Mouse (Mus musculus) small intestine, adult 2 months (tissue): Measurements from ENCODE around the gene Obsl1.

Experiments used
- CTCF ChIP-seq: fragments of 200-500 bp; IDR thresholded peaks from 2 replicates; pipeline ENCODE4 v1.5.1; 2012; ENCODE audit warnings: low read depth, mild to moderate bottlenecking, control low read depth, inconsistent platforms, low read length, moderate library complexity, mixed read lengths; ENCODE audit not compliant: insufficient replicate concordance, insufficient read length; ENCODE audit errors: extremely low read depth
- POLR2A ChIP-seq: fragments of 200-500 bp; IDR thresholded peaks from 2 replicates; pipeline ENCODE4 v1.6.1; 2012; ENCODE audit warnings: low read depth, mild to moderate bottlenecking, control low read depth, inconsistent platforms, low read length, moderate library complexity

DNA sequence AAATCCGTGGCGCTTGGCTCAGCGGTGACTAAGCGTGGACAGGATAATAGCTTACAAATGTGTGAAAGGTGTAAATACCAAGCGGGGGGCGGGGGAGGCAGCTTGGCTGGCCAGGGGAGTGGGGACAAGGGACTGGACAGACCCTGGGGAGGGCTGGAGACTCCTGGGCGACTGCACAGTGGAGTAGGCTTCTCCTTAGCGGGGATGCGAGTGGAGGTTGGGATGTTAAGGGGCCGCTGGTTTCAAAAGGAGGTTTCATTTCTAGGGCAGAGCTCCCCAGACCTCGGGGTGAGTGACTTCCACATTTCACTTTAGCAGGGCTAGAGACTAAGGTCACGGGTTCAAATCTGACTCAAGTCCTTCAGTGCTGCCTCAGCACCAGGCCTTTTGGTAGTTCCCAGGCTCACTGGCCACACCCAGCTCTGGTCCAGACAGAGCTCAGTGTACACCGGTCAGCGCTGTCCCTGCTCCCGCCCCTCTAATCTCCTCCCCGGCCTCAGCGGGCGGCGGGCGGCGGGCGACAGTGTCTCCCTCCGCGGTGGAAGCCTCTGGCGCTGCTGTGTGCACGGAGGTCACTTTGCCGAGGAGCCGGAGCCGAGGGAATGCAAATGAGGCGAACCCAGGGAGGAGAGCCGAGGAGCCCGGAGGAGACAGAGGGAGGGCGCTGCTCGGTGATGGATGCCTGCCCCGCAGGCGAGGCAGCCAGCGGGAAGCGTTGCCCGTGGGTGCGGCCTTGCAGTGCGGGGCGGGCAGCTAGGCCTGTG lies 48.0 kb downstream of the Obsl1 start:
- TF ChIP-seq CTCF, result no peak
- no peak for TF ChIP-seq POLR2A
